Mouse (Mus musculus): Measurements from ENCODE around the gene Sf3a2. TPM values are rescaled to one million over a fixed set of nuclear protein-coding genes. Genes with fewer than 3 reads are reported as not detected.
A peak's percentile ranks its signal among the peaks of the same experiment; 100 is the strongest.

Sf3a2 gene
- polyA plus RNA-seq, 1 experiment from 2014 or later, result 61.9 TPM

DNA sequence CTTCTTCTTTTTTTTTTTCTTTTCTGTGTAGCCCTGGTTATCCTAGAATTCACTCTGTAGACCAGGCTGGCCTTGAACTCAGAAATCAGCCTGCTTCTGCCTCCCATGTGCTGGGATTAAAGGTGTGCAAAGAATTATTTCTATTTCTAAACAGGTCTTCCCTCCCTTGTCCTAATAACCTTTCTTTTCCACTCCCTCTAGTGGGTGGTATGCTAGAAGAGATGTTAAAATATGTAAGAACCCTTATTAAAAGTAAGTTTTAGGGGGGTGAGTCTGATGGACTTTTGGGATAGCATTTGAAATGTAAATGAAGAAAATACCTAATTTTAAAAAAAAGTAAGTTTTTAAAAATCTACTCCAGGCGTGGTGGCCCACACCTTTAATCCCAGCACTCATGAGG lies 25.3 kb downstream of the Sf3a2 start:
- no peak for ATAC-seq (replicated peaks; ENCODE audit: low FRiP score, low read depth)

DNA sequence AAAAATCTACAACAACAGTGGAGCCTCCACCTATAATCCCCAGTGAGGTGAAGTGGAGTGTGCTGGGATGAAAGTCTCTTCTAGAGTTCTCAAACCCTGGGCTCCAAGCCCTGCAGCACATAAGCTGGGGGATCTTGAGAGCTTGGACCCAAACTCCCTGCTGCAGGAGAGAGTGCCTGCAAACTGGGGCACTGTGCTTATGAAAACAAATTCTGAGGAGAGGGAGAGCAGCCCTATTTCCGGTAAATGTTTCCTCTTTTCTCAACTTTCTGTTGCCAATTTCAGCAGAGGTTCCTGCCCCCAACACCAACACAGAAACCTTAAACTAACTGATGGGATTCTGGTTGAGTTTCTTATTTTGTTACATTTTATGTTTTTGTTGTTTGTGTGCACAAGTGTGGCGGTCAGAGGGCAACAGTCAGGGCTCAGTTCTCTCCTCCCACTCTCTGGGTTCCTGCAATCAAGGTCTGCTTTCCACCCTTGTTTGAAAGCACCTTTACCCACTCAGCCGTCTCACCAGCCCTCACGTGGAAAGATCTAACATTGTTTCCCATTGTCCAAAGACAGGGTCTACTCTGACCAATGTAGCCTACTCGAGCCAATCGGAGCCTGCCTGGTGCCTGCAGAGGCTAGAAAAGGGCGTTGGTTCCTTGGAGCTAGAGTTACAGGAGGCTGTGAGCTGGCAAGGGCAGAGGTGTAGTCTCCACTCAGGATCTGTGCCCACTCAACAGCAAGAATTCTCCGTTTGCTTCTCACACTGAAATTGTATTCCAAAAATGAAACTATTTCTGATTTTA lies 26.0 kb downstream of the Sf3a2 start:
- no peak for TF ChIP-seq CTCF (IDR thresholded peaks at IDR 0.05; ENCODE audit: low read depth)
- DNase-seq (ENCODE audit: low spot score), result peak; percentile 22
- no peaks in the 10 kb centered on the region for H3K27me3 ChIP-seq (ENCODE audit: insufficient read depth, low read length)
- no peak overlapping the region for H3K4me2 ChIP-seq (ENCODE audit: low read length)
- H3K9me3 ChIP-seq (replicated peaks; ENCODE audit: low read length), result no peaks in the 10 kb centered on the region
- 29% methylated on average over 8 of the region's 8 CpGs for WGBS
- 0 out of 2 replicates have a peak, but pooled peaks cover 7% of the 10 kb centered on the region for H3K4me1 ChIP-seq (replicated peaks; ENCODE audit: insufficient read depth, low read length)
- H3K36me3 ChIP-seq (ENCODE audit: insufficient read depth, low read length), result 0 out of 2 replicates have a peak, but pooled peaks cover under 1% of the 10 kb centered on the region
- H3K9ac ChIP-seq (ENCODE audit: low read depth, low read length), result no peak overlapping the region
- H3K4me3 ChIP-seq (replicated peaks; ENCODE audit: low read depth, low read length), result no peak overlapping the region
- ATAC-seq (replicated peaks; ENCODE audit: low FRiP score, low read depth), result no peak
- H3K27ac ChIP-seq, result peak overlapping the region; percentile 67

More for the DNA sequence above, 25.3 kb downstream of the Sf3a2 start:
- peak; percentile 48 for TF ChIP-seq CTCF (IDR thresholded peaks at IDR 0.05; ENCODE audit: low read depth)
- H3K4me2 ChIP-seq (ENCODE audit: low read length), result no peak overlapping the region
- no peak overlapping the region for H3K9ac ChIP-seq (ENCODE audit: low read depth, low read length)
- H3K36me3 ChIP-seq (ENCODE audit: insufficient read depth, low read length), result no peaks in the 10 kb centered on the region
- H3K4me3 ChIP-seq (replicated peaks; ENCODE audit: low read depth, low read length), result no peak overlapping the region
- H3K4me1 ChIP-seq (replicated peaks; ENCODE audit: insufficient read depth, low read length), result 0 out of 2 replicates have a peak, but pooled peaks cover 7% of the 10 kb centered on the region
- H3K27me3 ChIP-seq (ENCODE audit: insufficient read depth, low read length), result no peaks in the 10 kb centered on the region
- no peak for DNase-seq (ENCODE audit: low spot score)
- H3K27ac ChIP-seq, result no peak overlapping the region
- 97% methylated on average over 1 of the region's 1 CpGs for WGBS
- no peaks in the 10 kb centered on the region for H3K9me3 ChIP-seq (replicated peaks; ENCODE audit: low read length)

DNA sequence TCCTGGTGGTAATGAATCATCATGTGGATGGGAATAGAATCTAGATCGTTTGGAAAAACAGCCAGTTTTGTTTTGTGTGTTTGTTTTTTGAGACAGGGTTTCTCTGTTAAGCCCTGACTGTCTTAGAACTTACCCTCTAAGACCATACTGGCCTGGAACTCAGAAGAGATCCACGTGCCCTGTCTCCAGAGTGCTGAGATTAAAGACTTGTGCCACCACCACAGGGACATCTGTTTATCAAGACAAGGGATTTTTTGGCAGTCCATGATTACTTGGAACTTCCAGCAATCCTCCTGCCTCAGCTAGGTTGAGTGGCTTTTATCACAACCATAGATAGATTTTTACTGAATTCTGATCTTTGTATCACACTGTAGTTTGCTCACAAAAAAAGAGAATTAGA lies 26.8 kb downstream of the Sf3a2 start:
- 61% methylated on average over 2 of the region's 2 CpGs for WGBS
- TF ChIP-seq CTCF (IDR thresholded peaks at IDR 0.05; ENCODE audit: low read depth), result no peak

DNA sequence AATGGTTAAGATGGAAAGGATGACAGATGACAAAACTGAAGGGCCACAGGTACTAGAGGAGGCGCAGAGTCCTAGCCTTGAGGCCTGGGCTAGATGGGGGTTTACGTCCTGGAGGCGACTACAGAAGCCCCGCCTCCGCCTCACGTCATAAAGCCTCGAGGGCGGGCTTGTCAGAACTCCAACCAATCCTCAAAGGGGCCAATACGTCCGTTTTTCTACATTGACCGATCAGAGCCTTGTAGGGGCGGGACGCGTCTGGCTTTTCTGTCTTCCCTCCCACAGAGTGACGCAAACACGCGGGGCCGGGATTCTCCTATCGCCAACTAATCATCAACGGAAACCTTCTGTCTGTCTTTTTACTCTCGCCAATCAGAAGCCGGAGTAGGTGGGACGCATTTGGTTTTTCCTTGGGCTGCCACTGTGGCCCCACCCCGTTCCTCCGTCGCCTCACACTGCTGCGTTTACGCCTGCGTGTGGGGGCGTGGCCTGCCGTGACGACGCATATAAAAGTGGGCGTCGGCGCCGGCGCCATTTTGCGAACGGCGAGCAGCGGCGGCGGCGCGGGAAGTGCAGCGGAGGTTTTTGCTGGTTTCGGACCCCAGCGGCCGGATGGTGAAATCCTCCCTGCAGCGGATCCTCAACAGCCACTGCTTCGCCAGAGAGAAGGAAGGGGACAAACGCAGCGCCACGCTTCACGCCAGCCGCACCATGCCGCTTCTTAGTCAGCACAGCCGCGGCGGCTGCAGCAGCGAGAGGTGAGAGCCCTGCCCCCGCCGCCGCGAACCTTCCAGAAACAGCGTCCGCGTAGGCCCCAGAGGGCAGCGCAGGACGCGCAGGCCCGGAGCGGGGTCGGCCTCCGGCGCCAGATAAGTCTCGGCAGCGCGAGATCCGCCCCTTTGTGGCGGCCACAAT lies 28.4 kb downstream of the Sf3a2 start, which contains the start of gene Oaz1:
Gene Oaz1 (plus strand): TSS at position 506 of the 912 bp plus-strand sequence.
- peak; percentile 96 for ATAC-seq (replicated peaks; ENCODE audit: low FRiP score, low read depth)

More for the DNA sequence above, 26.8 kb downstream of the Sf3a2 start:
- Histone ChIP-seq H3K4me3 (replicated peaks; ENCODE audit: low read depth, low read length) (no peak overlapping the region), H3K4me1 (replicated peaks; ENCODE audit: insufficient read depth, low read length) (0 out of 2 replicates have a peak, but pooled peaks cover 7% of the 10 kb centered on the region), H3K27ac (no peak overlapping the region), H3K36me3 (ENCODE audit: insufficient read depth, low read length) (peaks cover 9% of the 10 kb centered on the region; the same call in 1 of the 2 replicates), H3K9ac (ENCODE audit: low read depth, low read length) (no peak overlapping the region), H3K4me2 (ENCODE audit: low read length) (no peak overlapping the region), H3K9me3 (replicated peaks; ENCODE audit: low read length) (no peaks in the 10 kb centered on the region), H3K27me3 (ENCODE audit: insufficient read depth, low read length) (no peaks in the 10 kb centered on the region)
- DNase-seq (ENCODE audit: low spot score) (no peak), ATAC-seq (replicated peaks; ENCODE audit: low FRiP score, low read depth) (no peak)

DNA sequence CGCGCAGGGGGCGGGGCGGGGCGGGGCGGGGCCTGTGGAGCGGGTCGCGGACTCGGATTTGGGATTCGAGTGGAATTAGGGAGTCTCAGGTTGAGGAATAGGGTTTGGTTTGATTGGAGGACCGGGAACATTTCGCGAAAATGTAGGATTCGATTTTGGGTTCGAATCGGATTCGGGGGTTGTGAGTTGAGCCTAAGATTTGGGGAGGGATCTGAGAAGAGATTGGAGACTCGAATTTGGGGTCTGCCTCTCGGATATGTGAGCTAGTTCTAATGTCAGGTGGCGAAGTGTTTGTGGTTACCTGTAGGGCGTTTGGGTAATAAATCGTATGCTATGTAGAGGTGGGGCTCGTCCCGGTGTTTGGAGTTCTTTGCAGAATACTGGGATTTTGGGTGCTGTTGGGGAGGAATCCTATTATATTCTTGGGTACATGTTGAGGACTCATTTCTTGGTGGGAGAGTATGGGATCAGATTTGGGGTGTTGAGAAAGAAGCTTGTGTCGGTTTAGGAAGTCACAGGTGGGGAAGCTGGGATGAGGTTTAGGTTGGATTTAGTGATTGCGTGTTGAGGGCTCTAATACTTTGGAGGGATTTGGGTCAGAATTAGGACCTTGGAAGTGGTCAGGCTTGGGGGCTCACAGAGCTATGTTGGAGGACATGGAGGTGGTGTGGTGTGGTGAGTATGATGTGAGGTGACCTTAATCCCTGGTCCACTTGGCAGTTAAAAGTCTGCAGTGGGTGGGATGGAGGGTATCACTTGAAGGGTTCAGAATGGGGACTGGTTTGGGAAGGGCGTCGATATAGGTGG lies 29.3 kb downstream of the Sf3a2 start:
- Histone ChIP-seq H3K9me3 (replicated peaks; ENCODE audit: low read length) (no peaks in the 10 kb centered on the region), H3K27me3 (ENCODE audit: insufficient read depth, low read length) (no peaks in the 10 kb centered on the region), H3K4me2 (ENCODE audit: low read length) (peak overlapping the region; percentile 64), H3K4me1 (replicated peaks; ENCODE audit: insufficient read depth, low read length) (0 out of 2 replicates have a peak, but pooled peaks cover 12% of the 10 kb centered on the region), H3K36me3 (ENCODE audit: insufficient read depth, low read length) (peaks cover 15% of the 10 kb centered on the region; the same call in 1 of the 2 replicates), H3K27ac (peak overlapping the region; percentile 93), H3K4me3 (replicated peaks; ENCODE audit: low read depth, low read length) (peak overlapping the region; percentile 78), H3K9ac (ENCODE audit: low read depth, low read length) (peak overlapping the region; percentile 95)
- ATAC-seq (replicated peaks; ENCODE audit: low FRiP score, low read depth), result no peak
- WGBS, result 5% methylated on average over 29 of the region's 29 CpGs
- no peak for TF ChIP-seq CTCF (IDR thresholded peaks at IDR 0.05; ENCODE audit: low read depth)
- no peak for DNase-seq (ENCODE audit: low spot score)

More for the DNA sequence above, 28.4 kb downstream of the Sf3a2 start, which contains the start of gene Oaz1:
- Histone ChIP-seq H3K36me3 (ENCODE audit: insufficient read depth, low read length) (peaks cover 15% of the 10 kb centered on the region; the same call in 1 of the 2 replicates), H3K4me3 (replicated peaks; ENCODE audit: low read depth, low read length) (peak within 1 kb of the TSS; percentile 78), H3K9ac (ENCODE audit: low read depth, low read length) (peak within 1 kb of the TSS; percentile 95), H3K27me3 (ENCODE audit: insufficient read depth, low read length) (no peaks in the 10 kb centered on the region), H3K4me1 (replicated peaks; ENCODE audit: insufficient read depth, low read length) (0 out of 2 replicates have a peak, but pooled peaks cover 12% of the 10 kb centered on the region), H3K4me2 (ENCODE audit: low read length) (peak within 1 kb of the TSS; percentile 64), H3K27ac (peak within 1 kb of the TSS; percentile 93), H3K9me3 (replicated peaks; ENCODE audit: low read length) (no peaks in the 10 kb centered on the region)
- TF ChIP-seq CTCF (IDR thresholded peaks at IDR 0.05; ENCODE audit: low read depth), result no peak
- under 1% methylated on average over 74 of the region's 82 CpGs for WGBS
- peak; percentile 100 for DNase-seq (ENCODE audit: low spot score)
